Mouse (Mus musculus) stomach, embryonic 15.5 days (tissue): ENCODE results near the gene Atat1. TPM values are rescaled to one million over a fixed set of nuclear protein-coding genes. Genes with fewer than 3 reads are reported as not detected.
A peak's percentile ranks its signal among the peaks of the same experiment; 100 is the strongest.

Experiments used
- ATAC-seq: fragments of 200-750 bp; cut with Nextera tagmentation; 2 replicates; pipeline ENCODE4 v1.8.0; 2017; ENCODE audit warnings: low read depth, moderate number of reproducible peaks, moderate TSS enrichment; ENCODE audit not compliant: insufficient read depth, low FRiP score
- H3K27ac ChIP-seq: fragments of 300-500 bp; sonication (generic); 2 replicates; pipeline ENCODE4 v1.5.1; 2015; ENCODE audit warnings: mild to moderate bottlenecking, inconsistent platforms
- H3K27me3 ChIP-seq: fragments of 300-500 bp; sonication (generic); replicated peaks from 2 replicates; pipeline ENCODE4 v1.6.1; 2015; ENCODE audit warnings: inconsistent platforms
- H3K36me3 ChIP-seq: fragments of 300-500 bp; sonication (generic); 2 replicates; pipeline ENCODE4 v1.6.1; 2015; ENCODE audit warnings: inconsistent platforms
- H3K4me1 ChIP-seq: fragments of 300-500 bp; sonication (generic); 2 replicates; pipeline ENCODE4 v1.6.1; 2015; ENCODE audit warnings: inconsistent platforms
- H3K4me2 ChIP-seq: fragments of 300-500 bp; sonication (generic); 2 replicates; pipeline ENCODE4 v1.6.1; 2015; ENCODE audit warnings: mild to moderate bottlenecking, inconsistent platforms
- H3K4me3 ChIP-seq: fragments of 300-500 bp; sonication (generic); replicated peaks from 2 replicates; pipeline ENCODE4 v1.5.1; 2015; ENCODE audit warnings: inconsistent platforms
- H3K9ac ChIP-seq: fragments of 300-500 bp; sonication (generic); 2 replicates; pipeline ENCODE4 v1.6.1; 2015; ENCODE audit warnings: inconsistent platforms
- H3K9me3 ChIP-seq: fragments of 300-500 bp; sonication (generic); 2 replicates; pipeline ENCODE4 v1.6.1; 2016; ENCODE audit warnings: inconsistent platforms
- WGBS: fragments of 180-500 bp; shearing (Covaris S2); methylation state at CpG from one replicate; pipeline ENCODE4 v1.1.7; 2015; 5-methylcytosine and 5-hydroxymethylcytosine counted together
- polyA plus RNA-seq: library from polyadenylated mRNA; unstranded; fragments of >200 nt; fragmentation: Nextera tagmentation; extraction: Ambion mirVana; gene quantifications from 2 replicates; pipeline ENCODE4 v1.2.1, GENCODE M21; 2015

Atat1 gene
- polyA plus RNA-seq, 1 experiment from 2014 or later = 53.2 TPM

DNA sequence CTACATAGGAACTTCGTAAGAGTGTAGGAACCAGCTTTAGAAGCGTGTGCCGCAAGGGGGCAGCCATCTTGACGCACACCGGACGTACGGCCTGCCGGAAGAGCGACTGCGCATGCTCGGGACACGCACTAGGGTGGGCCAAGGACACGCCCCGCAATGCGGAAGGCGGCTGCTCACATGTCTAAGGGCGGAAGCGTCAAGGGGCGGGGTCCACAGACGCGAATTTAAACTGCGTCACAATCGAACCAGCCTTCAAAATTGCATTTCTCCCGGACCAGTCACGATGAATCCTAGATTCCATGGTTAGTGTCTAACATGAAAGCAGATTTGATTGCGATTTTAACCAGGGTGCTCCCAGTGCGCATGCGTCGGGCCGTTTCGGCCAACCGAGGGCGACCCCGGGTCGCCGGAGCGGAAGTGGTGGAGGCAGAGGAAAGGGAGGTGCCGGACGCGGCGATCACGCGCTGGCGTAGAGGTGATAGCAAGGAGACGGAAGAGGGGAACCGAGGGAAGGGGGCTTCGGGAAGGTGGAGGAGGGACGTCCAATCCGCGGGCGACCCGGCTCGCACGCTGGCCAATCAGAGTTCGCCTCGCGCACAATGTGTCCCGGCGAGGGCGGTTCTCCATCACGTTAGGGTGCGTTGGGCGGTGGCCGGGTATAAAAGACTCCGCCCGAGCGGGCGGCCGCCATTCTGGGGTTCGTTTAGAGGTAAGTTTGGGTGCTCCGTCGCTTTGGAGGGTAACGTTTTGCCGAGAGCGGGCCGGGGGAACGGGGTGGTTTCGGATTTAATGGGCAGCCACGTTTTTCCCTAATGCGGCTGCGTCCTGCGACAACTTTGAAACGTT lies 6.6 kb upstream of the Atat1 start, which contains the start of the genes Mrps18b and Ppp1r10:
TSS of gene Mrps18b (minus strand) at position 93 of the 846 bp plus-strand sequence.
TSS of gene Ppp1r10 (plus strand) at position 138 of the 846 bp plus-strand sequence.
- H3K4me2 ChIP-seq = peak within 1 kb of the TSS; percentile 78
- no peaks in the 10 kb centered on the region for H3K27me3 ChIP-seq
- H3K27ac ChIP-seq = peak within 1 kb of the TSS; percentile 97
- peak within 1 kb of the TSS; percentile 77 for H3K4me3 ChIP-seq
- H3K9ac ChIP-seq = peak within 1 kb of the TSS; percentile 92
- H3K4me1 ChIP-seq = peaks cover 13% of the 10 kb centered on the region; the same call in 1 of the 2 replicates
- peaks cover 13% of the 10 kb centered on the region for H3K36me3 ChIP-seq
- under 1% methylated on average over 83 of the region's 83 CpGs for WGBS
- peak; percentile 94 for ATAC-seq
- no peaks in the 10 kb centered on the region for H3K9me3 ChIP-seq

DNA sequence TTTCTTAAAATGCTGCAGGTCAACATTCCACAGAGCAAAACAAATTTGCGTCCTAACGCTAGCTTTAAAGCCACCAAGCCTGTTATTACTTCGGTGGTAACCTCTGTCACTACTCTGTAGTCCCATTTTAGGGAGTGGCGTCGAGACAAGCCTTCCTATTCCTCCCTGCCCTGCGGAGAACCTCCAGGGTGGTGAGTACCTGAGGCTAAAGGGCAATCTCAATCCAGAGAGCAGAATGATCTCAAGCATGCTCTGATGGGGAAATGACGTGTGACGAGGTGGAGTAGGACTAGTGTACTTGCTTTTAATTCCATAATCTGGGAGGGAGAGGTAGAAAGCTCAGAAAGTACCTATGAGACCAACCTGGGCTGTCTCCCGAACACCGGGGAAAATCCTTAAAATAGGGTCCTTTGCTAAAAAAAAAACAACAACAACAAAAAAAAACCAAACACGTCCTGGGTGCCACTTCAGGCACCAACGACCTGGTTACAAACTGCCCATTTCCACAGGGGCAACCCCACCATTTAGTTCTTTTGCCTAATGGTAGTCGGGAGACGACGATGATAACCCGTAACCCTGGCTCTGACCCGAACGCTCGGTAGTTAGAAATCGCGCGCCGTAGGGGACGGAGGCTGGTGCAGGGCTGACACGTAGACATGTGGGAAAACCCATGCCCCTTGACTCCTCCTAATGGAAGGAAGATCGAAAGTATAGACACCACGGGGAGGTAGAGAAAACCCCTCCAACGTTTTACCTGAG lies 5.8 kb upstream of the Atat1 start:
- Histone ChIP-seq H3K4me1 (peaks cover 9% of the 10 kb centered on the region; the same call in 1 of the 2 replicates), H3K9me3 (no peaks in the 10 kb centered on the region), H3K36me3 (peaks cover 19% of the 10 kb centered on the region), H3K27ac (peak overlapping the region; percentile 92), H3K4me3 (peak overlapping the region; percentile 77), H3K9ac (peak overlapping the region; percentile 69), H3K27me3 (no peaks in the 10 kb centered on the region), H3K4me2 (peak overlapping the region; percentile 68)
- WGBS = 2% methylated on average over 28 of the region's 28 CpGs
- ATAC-seq = no peak

DNA sequence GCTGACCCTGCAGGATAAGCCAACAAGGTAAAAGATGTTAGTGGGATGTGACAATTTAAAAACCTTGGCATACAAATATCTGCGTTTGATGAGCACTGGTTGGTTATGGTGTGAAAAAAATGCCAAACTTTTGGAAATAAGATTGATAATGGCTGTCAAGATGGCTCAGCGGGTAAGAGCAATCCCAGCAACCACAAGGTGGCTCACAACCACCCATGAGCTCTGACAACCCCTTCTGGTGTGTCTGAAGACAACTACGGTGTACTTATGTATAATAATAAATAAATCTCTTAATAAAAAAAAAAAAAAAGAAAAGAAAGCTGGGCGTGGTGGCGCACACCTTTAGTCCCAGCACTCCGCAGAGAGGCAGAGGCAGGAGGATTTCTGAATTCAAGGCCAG lies 5.1 kb upstream of the Atat1 start:
- no peaks in the 10 kb centered on the region for H3K27me3 ChIP-seq
- H3K27ac ChIP-seq = no peak overlapping the region
- H3K36me3 ChIP-seq = peaks cover 19% of the 10 kb centered on the region

DNA sequence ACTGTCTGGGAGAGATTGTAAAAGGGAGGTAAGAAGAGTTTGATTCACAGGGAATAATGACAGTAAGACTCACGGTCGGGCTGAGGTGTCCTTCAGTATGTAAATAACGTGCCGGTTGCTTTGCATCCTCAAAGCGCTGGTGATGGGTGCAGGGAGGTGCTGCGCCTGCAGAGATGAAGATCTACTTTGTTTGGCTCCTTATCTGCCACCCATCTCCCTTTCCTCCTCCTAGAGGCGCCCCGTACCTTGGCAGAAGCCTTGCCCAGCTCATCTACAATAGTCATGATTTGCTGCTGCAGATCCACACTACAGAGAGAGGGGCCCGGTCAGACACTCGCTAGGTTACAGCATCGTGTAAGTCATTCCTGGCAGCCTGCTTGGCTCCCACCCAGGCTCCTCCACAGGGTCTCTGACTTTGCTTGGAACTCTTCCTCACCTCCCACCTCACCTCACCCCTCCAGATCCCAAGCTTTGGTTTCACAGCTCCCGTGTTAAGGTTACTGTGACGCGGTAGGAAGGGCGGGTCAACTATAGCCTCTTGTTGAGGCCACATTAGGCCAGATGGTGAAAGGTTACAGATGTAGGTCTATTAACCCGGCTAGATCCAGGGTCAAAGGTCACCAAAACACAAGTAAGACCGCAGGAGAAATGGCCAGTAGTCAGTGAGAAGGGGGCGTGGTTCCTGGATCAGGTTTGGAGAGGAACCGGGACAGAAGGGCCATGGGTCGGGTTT lies 523 bp downstream of the Atat1 start:
- H3K36me3 ChIP-seq = peaks cover 21% of the 10 kb centered on the region

More for the DNA sequence above, 5.1 kb upstream of the Atat1 start:
- peak overlapping the region; percentile 68 for H3K4me2 ChIP-seq
- peak overlapping the region; percentile 77 for H3K4me3 ChIP-seq
- 0 out of 2 replicates have a peak overlapping the region, but pooled peaks have one; percentile 69 for H3K9ac ChIP-seq
- H3K4me1 ChIP-seq = peaks cover 4% of the 10 kb centered on the region; the same call in 1 of the 2 replicates
- no peaks in the 10 kb centered on the region for H3K9me3 ChIP-seq
- no peak for ATAC-seq
- WGBS = 74% methylated on average over 6 of the region's 6 CpGs

DNA sequence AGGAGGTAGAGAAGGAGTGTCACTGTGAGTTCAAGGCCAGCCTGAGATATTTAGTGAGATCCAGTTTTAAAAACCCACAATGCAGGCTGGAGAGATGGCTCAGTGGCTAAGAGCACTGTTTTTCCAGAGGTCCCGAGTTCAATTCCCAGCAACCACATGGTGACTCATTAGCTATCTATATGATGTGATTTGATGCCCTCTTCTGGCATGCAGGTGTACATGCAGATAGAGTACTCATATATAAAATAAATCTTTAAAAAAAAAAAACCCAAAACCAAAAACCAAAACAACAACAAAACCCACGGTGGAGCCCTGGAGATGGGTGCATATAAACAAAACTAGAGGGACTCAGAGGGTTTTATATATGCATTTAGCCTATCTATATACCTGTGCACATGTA lies 2.3 kb downstream of the Atat1 start:
- no peak for ATAC-seq
- H3K36me3 ChIP-seq = peaks cover 15% of the 10 kb centered on the region; the same call in 1 of the 2 replicates
- no peaks in the 10 kb centered on the region for H3K9me3 ChIP-seq
- peaks cover 13% of the 10 kb centered on the region for H3K4me1 ChIP-seq
- no peak overlapping the region for H3K9ac ChIP-seq
- H3K27me3 ChIP-seq = no peaks in the 10 kb centered on the region
- no peak overlapping the region for H3K4me2 ChIP-seq
- no peak overlapping the region for H3K27ac ChIP-seq
- WGBS = 66% methylated on average over 2 of the region's 2 CpGs
- no peak overlapping the region for H3K4me3 ChIP-seq

More for the DNA sequence above, 523 bp downstream of the Atat1 start:
- H3K4me1 ChIP-seq = peaks cover 13% of the 10 kb centered on the region
- peak overlapping the region; percentile 66 for H3K4me3 ChIP-seq
- ATAC-seq = peak; percentile 9; the same call in 1 of the 2 replicates
- peak overlapping the region; percentile 69 for H3K27ac ChIP-seq
- peak overlapping the region; percentile 59 for H3K9ac ChIP-seq
- H3K27me3 ChIP-seq = no peaks in the 10 kb centered on the region
- 14% methylated on average over 20 of the region's 20 CpGs for WGBS
- H3K9me3 ChIP-seq = no peaks in the 10 kb centered on the region
- peak overlapping the region; percentile 75 for H3K4me2 ChIP-seq

DNA sequence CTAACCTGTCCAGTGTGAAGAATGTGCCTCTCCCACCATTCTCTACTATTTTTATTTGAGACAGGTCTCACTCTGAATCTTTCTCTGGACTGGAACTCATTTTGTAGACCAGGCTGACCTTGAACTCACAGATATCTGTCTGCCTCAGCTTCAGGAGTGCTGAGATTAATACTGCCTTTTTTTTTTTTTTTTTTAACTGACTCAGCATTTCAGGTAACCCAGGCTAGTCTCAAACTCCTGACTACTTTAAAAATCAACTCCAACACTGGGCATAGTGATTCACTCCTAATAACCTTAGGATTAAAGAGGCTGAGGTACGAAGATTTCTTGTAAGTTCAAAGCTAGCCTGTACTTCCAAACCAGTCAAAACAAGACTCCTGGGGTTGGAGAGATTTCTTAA lies 4.3 kb downstream of the Atat1 start:
- H3K9me3 ChIP-seq = no peaks in the 10 kb centered on the region
- H3K27me3 ChIP-seq = no peaks in the 10 kb centered on the region
- H3K9ac ChIP-seq = no peak overlapping the region
- H3K4me1 ChIP-seq = peaks cover 13% of the 10 kb centered on the region
- no peak overlapping the region for H3K4me2 ChIP-seq
- ATAC-seq = no peak
- H3K36me3 ChIP-seq = 0 out of 2 replicates have a peak, but pooled peaks cover 13% of the 10 kb centered on the region
- no peak overlapping the region for H3K27ac ChIP-seq
- no peak overlapping the region for H3K4me3 ChIP-seq
- WGBS = 89% methylated on average over 1 of the region's 1 CpGs

DNA sequence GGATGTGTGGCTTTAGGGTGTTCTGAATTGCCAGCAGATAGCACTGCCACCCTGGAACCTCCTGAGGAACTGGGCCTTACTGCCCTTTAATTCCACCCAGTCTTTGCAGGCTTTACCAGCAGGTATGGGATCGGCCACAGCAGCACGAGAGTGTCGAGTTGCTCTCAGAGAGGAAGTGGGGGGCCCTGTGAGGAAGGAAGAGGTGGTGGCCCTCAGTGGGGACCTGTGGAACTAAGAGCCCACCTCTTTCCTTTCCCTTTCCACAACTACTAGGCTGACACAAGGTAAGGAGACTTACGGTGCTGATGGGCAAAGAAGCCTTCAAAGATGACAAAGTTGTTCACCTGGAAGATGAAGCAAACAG lies 5.9 kb downstream of the Atat1 start:
- peaks cover 8% of the 10 kb centered on the region; the same call in 1 of the 2 replicates for H3K4me1 ChIP-seq
- no peaks in the 10 kb centered on the region for H3K9me3 ChIP-seq
- H3K36me3 ChIP-seq = 0 out of 2 replicates have a peak, but pooled peaks cover 13% of the 10 kb centered on the region
- no peak overlapping the region for H3K4me3 ChIP-seq
- no peak overlapping the region for H3K9ac ChIP-seq
- no peak overlapping the region for H3K27ac ChIP-seq
- no peaks in the 10 kb centered on the region for H3K27me3 ChIP-seq
- WGBS = 74% methylated on average over 4 of the region's 4 CpGs
- no peak overlapping the region for H3K4me2 ChIP-seq
- no peak for ATAC-seq

DNA sequence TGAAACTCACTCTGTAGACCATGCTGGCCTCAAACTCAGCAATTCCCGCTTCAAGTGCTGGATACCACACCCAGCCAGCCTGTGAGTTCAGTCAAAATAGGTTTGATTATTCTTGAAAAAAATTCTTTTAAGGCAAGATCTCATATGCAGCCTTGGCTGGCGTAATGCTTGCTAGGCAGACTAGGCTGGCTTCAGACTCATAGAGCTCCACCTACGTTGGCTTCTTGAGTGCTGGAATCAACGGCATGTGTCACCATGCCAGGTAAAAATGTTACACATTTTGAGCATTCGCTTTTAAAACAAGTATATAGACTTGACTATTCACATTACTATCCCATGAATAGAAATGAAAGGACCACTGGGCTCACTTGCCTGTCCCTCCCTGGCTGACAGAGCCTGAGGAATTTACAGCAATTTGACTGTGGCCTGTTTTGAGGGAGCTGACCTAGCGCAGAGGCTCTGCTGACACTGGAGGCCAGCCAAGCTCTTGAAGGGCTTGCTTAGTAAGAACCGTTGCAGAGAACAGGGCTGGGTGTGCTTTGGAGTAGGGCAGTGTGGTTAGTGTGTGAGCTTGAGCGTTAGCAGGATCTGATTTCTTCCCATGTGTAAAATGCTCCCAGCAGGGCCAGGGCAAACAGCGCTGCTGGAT lies 6.4 kb downstream of the Atat1 start:
- Histone ChIP-seq H3K36me3 (0 out of 2 replicates have a peak, but pooled peaks cover 13% of the 10 kb centered on the region), H3K27ac (no peak overlapping the region)
- WGBS = 87% methylated on average over 9 of the region's 9 CpGs

DNA sequence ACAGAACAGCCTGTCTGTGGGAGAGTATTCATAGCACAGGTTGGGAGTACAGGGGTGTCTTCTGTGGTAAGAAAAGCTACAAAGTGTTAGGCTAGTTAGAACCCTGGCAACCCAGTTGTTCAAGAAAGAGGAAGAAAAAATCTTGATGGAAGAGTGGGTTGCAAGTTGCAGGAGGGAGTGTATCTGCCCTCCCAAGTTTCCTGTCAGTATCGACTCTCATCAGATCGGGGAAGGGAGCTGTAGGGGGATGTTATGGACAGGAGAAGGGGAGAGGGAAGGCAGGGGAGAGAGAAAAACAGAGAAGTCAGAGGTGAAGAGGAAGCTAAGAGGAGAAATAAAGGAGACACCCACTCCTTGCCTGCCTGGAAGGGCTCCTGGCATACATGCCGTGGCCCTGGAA lies 9.2 kb downstream of the Atat1 start:
- Histone ChIP-seq H3K4me3 (no peak overlapping the region), H3K36me3 (0 out of 2 replicates have a peak, but pooled peaks cover 10% of the 10 kb centered on the region)
- ATAC-seq = no peak

More for the DNA sequence above, 6.4 kb downstream of the Atat1 start:
- Histone ChIP-seq H3K9me3 (no peaks in the 10 kb centered on the region), H3K4me2 (no peak overlapping the region), H3K9ac (no peak overlapping the region), H3K27me3 (no peaks in the 10 kb centered on the region), H3K4me1 (peaks cover 3% of the 10 kb centered on the region; the same call in 1 of the 2 replicates), H3K4me3 (no peak overlapping the region)
- no peak for ATAC-seq

DNA sequence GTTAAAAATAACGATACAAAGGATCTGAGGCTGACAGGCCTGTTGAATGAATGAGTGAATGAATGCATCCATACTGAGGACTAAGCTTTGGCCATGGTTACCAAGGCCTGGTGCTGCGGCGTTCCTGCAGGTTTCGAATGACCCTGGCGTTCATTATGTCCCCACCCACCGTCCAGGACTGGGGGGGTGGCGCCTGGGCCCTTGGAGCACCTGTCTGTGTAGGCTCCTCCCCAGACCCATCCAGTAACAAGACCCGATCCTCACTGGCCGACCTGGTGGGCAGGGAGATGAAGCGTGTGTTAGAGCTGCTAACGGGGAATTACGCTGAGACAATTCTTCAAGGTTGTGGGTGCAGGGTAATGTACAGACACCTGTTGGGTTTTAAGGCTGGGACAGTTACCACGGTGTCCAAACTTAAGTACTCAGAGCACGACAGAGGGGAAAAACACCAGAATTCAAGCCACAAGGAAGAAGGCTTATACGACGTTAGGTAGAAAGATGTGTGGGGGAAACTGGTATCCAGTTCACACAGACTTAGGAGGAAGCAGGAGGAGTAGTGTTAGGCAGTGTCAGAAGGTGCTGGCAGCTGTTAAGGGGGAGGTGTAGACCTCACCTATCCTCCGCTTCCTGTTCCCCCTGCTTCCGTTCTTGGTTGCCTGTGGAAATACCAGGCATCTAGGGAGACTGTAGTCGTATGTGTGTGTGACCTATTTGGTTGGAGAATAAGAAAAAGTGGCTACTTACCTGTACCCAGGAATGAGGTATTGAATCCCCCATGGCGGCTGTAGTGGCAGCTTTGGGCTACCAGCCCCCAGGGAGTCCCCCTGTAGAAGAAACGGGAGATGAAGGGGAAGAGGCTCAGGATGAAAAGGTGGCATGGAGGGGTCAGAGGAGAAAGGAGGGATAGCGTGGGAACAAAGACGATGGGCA lies 12.0 kb downstream of the Atat1 start:
- Histone ChIP-seq H3K27me3 (no peaks in the 10 kb centered on the region), H3K27ac (peak overlapping the region; percentile 49), H3K36me3 (peaks cover 14% of the 10 kb centered on the region), H3K4me1 (peaks cover 15% of the 10 kb centered on the region), H3K9ac (no peak overlapping the region), H3K9me3 (no peaks in the 10 kb centered on the region), H3K4me2 (peak overlapping the region; percentile 97), H3K4me3 (peak overlapping the region; percentile 68; the same call in 1 of the 2 replicates)
- 40% methylated on average over 23 of the region's 23 CpGs for WGBS
- ATAC-seq = peak; percentile 28; the same call in 1 of the 2 replicates

More for the DNA sequence above, 9.2 kb downstream of the Atat1 start:
- no peaks in the 10 kb centered on the region for H3K27me3 ChIP-seq
- H3K27ac ChIP-seq = no peak overlapping the region
- no peak overlapping the region for H3K9ac ChIP-seq
- 82% methylated on average over 3 of the region's 3 CpGs for WGBS
- peaks cover 14% of the 10 kb centered on the region for H3K4me1 ChIP-seq
- H3K4me2 ChIP-seq = no peak overlapping the region
- no peaks in the 10 kb centered on the region for H3K9me3 ChIP-seq
